Mouse (Mus musculus) megakaryocyte, embryonic 14.5 days (primary cell): ENCODE results near the gene Dennd5b.

Experiments used
- FLI1 ChIP-seq: IDR thresholded peaks from 2 replicates; pipeline ENCODE4 v1.6.1; 2012; ENCODE audit warnings: low read length, inconsistent platforms, mixed read lengths
- GATA1 ChIP-seq: IDR thresholded peaks from 3 replicates; pipeline ENCODE4 v1.6.1; 2012; ENCODE audit warnings: mixed read lengths, low read length, inconsistent platforms, borderline replicate concordance

GRCm38 (mm10) chr6:148959540-148960238 lies 141.8 kb downstream of the Dennd5b start:
- no peak for TF ChIP-seq GATA1
- no peak for TF ChIP-seq FLI1
